Mouse (Mus musculus) lung, postnatal 14 days (tissue): ENCODE data around the gene Ric1.

Experiments used
- DNase-seq: peaks from one replicate; pipeline ENCODE4 v3.0.0; 2021

Gene Ric1

GRCm38 (mm10) chr19:29521637-29522435, at the start of gene Ric1:
Gene Ric1 (plus strand): TSS chr19:29522282.
- DNase-seq: peak; percentile 89

GRCm38 (mm10) chr19:29472424-29472823, 49.7 kb upstream of the Ric1 start:
- DNase-seq: no peak

GRCm38 (mm10) chr19:29472946-29473345, 49.1 kb upstream of the Ric1 start:
- DNase-seq: no peak

GRCm38 (mm10) chr19:29474803-29475202, 47.3 kb upstream of the Ric1 start:
- no peak for DNase-seq

GRCm38 (mm10) chr19:29475210-29475620, 46.9 kb upstream of the Ric1 start:
- DNase-seq: no peak

- DNase-seq: no peak
Observed at GRCm38 (mm10) chr19:29478598-29478997, 43.5 kb upstream of the Ric1 start.

GRCm38 (mm10) chr19:29481578-29481977, 40.5 kb upstream of the Ric1 start:
- DNase-seq: no peak

- no peak for DNase-seq
Observed at GRCm38 (mm10) chr19:29482148-29482547, 39.9 kb upstream of the Ric1 start.

GRCm38 (mm10) chr19:29482637-29483036, 39.4 kb upstream of the Ric1 start:
- no peak for DNase-seq

GRCm38 (mm10) chr19:29483386-29483785, 38.7 kb upstream of the Ric1 start:
- no peak for DNase-seq

GRCm38 (mm10) chr19:29484537-29484936, 37.5 kb upstream of the Ric1 start:
- no peak for DNase-seq

- no peak for DNase-seq
Observed at GRCm38 (mm10) chr19:29485257-29485948, 36.7 kb upstream of the Ric1 start.

GRCm38 (mm10) chr19:29486545-29487206, 35.4 kb upstream of the Ric1 start:
- DNase-seq: no peak

- DNase-seq: no peak
Observed at GRCm38 (mm10) chr19:29487326-29488072, 34.6 kb upstream of the Ric1 start.

- DNase-seq: no peak
Observed at GRCm38 (mm10) chr19:29488073-29488390, 34.0 kb upstream of the Ric1 start.

GRCm38 (mm10) chr19:29488420-29488819, 33.7 kb upstream of the Ric1 start:
- DNase-seq: no peak

GRCm38 (mm10) chr19:29489785-29490284, 32.2 kb upstream of the Ric1 start:
- DNase-seq: no peak

GRCm38 (mm10) chr19:29491467-29491866, 30.6 kb upstream of the Ric1 start:
- no peak for DNase-seq

GRCm38 (mm10) chr19:29494454-29494853, 27.6 kb upstream of the Ric1 start:
- DNase-seq: no peak

- no peak for DNase-seq
Observed at GRCm38 (mm10) chr19:29496001-29496597, 26.0 kb upstream of the Ric1 start.

- DNase-seq: no peak
Observed at GRCm38 (mm10) chr19:29496786-29497557, 25.1 kb upstream of the Ric1 start.

GRCm38 (mm10) chr19:29497874-29498273, 24.2 kb upstream of the Ric1 start:
- DNase-seq: no peak
